Mouse (Mus musculus) T-helper 2 cell (primary cell): Measurements from ENCODE around the gene Gzmc.
"Not testable (repeated sequence)": the region's sequence is repeated elsewhere in the genome, so short reads cannot be mapped to it uniquely, and the experiment has no call there.

ENCODE experiments used
- in situ Hi-C: fragments of 300-600 bp; cut with MboI, MseI; formaldehyde crosslinking; loops from one replicate; pipeline ENCODE4 v1.15.1; 2025; ENCODE audit warnings: high pct_unique_total_duplicates

Gene Gzmc

DNA sequence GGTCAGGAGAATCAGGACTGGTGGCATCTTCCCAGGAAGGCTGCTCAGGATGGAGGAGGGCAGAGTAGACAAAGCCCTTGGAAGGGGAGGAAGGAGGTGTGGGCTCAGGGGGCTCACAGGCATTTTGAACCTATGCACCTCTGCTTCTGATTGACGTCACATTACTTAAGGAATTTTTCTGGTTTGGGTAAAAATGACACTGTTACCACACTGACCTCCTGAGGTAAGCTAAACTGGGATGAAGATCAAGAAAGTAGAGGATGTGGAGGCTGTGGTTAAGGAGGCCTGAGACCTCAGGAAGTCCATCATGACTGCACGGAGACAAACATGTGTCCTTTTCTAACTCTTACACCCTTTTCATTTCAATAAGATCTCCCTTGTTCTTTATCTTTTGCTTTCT, at the start of gene Gzmc:
TSS of gene Gzmc (minus strand) at position 101 of the 400 bp plus-strand sequence.
- in situ Hi-C loops: no loop called here

DNA sequence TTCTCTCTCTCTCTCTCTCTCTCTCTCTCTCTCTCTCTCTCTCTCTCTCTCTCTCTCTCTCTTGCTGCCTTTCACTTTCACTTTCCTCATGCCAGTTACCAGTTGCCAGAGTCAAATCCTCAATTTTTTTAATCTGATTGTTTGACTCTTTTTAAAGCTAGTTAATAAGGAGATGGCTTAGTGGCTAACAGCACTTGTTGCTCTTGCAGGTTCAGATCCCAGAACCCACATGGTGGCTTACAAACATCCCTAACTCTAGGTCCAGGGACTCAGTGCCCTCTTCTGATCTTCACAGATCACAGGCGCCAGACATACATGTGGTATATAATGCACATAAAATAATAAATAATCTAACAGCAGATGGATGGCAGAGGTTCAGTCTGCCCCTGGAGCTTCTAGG, 49.4 kb upstream of the Gzmc start:
- in situ Hi-C loops: no loop called here

DNA sequence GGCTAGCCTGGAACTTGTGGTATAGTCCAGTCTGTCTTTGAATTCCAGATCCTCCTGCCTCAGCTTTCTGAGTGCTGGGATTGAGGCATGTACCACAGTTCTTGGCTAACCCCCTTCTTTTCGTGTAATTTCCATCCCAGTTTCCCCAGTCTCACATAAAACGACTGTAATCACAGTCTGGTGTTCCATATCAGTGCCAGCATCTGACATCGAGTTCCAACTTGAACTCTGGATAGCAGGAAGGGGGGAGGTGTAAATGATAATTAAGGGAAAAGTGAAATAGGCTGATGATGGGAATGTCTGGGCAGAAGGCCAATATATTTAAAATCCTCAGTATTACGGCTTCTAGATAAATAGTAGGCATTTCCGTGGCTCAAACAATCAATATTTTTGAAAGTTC, 46.6 kb upstream of the Gzmc start:
- in situ Hi-C loops: no loop called here

DNA sequence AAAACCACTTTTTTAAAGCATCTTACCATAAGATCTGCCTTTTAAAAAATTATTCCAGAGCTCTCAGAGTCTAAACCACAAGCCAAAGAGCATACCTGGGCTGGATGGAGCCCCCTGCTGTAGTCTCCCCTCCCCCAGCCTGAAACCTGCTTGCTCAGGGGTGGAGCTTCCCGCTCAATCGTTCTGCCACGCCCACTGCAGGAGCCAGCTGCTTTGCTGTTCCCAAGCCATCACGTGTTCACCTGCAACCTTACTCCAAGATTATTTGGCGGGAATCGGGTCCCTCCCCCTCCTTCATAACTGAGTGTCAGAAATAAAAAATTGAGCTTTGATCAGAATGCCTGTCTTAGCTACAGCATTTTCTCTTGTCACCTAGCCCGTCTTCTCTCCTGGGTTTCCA, 44.2 kb upstream of the Gzmc start:
- in situ Hi-C loops: not testable (repeated sequence)

DNA sequence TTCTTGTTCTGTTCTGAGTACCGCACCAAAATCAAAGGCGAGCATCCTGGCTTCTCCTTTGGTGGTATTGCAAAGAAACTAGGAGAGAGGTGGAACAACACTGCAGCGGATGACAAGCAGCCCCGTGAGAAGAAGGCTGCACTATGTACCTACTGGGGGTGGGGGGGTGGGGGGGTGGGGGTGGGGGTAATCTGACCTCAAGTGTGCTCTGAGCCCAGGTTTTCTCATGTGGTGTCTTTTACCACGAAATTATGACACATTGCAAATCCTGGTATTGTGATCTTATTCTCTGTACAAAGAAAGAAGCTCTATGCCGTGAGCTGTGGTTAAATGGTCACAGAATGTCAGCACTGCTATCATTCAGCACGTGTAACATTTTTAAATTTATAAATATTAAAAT, 41.6 kb upstream of the Gzmc start:
- in situ Hi-C loops: not testable (repeated sequence)

DNA sequence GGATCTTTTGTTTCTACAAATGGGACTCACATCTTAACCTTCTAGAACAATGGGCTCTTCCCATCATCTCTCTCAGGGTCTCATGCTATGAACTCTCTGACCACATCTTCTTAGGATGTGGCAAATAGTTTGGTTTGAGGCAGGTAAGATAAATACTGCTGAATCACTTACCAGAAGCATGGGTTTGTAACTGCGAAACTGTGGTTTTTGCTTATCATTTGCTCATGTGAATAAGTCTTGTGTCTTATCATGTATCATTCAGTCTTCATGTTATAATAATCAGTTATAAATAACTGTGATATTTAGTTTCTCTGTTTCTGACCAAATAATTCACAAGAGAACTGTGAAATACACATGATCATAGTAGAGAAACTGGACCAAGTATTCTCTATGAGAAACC, 31.7 kb upstream of the Gzmc start:
- in situ Hi-C loops: no loop called here

DNA sequence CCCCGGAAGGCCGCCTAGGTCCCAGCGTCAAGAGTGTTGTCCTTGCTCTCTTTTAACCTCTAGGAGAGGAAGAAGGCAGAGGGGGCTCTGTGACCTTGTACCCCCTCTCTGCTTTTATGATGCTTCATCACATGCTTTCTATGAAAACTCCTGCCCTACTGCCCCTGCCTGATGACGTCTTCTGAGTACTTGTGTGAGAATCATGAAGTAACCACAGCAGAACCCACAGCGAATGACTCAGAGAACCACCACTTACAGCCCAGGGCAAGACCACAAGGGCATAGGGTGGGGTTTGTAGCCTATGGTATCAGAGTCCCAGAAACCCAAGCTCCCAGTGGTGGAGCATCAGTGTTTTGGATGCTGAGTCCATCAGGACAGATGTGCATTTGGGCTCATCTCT, 27.7 kb upstream of the Gzmc start, which contains the start of gene Gzmb:
TSS of gene Gzmb (minus strand) at position 108 of the 400 bp plus-strand sequence.
- in situ Hi-C loops: no loop called here

DNA sequence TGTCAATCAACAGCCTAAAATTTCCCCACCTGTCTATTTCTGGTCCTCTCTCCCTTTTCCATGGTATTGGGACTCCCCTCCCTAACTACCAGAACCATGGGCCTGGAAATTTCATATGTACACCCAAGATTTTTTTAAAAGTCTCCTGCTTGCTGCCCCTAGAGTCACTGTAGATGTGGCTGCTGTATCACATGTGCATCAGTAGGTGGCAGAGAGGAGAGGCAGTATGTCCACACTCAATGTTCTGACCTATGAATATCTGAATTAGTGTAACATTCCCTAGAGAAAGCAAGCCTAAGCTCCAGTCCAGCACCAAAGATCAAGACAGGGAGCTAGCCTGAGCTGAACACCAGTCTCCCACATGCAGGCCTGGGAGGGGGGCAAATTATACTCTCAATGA, 6.0 kb upstream of the Gzmc start:
- in situ Hi-C loops: no loop called here

DNA sequence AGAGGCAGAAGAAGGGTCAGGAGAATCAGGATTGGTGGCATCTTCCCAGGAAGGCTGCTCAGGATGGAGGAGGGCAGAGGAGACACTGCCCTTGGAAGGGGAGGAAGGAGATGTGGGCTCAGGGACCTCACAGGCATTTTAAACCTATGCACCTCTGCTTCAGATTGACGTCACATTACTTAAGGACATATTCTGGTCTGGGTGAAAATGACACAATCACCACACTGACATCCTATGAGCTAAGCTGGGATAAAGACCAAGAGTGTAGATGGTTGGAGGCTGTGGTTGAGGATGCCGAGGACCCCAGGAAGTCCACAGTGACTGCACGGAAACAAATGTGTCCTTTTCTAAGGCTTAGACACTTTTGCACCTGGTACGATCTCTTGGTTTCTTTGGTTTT, 23.1 kb downstream of the Gzmc start, which contains the start of gene Gzmf:
TSS of gene Gzmf (minus strand) at position 101 of the 400 bp plus-strand sequence.
- in situ Hi-C loops: no loop called here

DNA sequence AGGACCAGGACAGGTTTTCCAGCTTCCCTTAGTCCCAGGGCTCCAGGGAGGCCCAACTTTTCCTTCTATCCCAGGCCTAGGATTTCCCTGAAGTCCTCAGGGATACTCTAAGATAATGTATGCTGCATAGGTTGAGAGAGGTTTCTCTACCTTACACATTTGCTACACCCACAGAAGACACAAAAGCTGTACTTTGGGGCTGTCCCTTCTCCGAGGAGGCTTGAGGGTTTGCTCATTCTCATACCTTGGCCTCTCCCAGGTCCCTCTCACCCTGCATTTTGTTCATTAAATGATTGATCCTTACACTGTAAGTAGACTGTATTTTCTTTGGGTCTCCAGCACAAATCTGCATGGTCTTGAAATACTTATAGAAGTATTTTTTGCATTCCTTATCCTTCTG, 28.8 kb downstream of the Gzmc start:
- in situ Hi-C loops: loop anchor here (5.0 to 10.0 kb wide), 2 partner anchors 102 to 139 kb away; no protein-coding TSS in a partner anchor

DNA sequence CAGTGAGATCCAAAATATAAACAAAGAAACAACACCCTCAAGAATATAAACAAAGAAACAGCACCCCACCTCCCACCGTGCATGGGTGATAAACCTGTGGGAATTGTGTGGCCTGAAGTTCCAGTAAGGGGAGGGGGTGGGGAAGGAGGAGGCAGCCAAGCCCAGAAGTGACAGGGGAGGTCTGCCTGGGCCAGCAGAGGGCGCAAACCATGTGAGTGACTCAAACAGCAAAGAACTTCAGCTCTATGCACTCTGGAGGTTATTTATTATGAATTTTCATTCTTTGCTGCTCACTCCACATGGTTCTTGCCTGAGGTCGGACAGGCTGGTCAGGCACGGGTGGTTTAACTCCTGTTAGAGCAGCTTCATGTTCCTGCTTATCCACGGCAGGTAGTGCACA, 29.4 kb downstream of the Gzmc start:
- in situ Hi-C loops: loop anchor here (5.0 to 10.0 kb wide), 2 partner anchors 102 to 140 kb away; no protein-coding TSS in a partner anchor

DNA sequence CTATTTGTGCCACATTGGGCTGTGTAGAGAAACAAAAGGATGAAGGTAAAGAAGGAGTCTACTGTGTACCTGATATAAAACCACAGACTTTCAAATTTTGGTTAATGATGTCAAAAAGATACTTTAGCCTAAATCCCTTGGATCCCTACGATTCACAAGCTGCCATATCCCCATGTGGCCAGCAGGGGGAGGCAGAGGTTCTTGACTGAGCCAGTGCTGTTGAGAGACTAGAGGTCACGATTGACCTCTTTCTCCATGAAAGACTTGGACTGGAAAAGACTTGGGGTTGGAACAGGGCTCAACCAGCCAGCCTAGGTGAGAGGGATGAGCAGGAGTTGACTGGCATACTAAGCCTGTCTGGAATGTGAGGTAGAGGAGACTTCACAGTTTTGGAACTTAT, 30.5 kb downstream of the Gzmc start:
- in situ Hi-C loops: loop anchor here (10.0 kb wide), 1 partner anchor 141 kb away; no protein-coding TSS in a partner anchor

DNA sequence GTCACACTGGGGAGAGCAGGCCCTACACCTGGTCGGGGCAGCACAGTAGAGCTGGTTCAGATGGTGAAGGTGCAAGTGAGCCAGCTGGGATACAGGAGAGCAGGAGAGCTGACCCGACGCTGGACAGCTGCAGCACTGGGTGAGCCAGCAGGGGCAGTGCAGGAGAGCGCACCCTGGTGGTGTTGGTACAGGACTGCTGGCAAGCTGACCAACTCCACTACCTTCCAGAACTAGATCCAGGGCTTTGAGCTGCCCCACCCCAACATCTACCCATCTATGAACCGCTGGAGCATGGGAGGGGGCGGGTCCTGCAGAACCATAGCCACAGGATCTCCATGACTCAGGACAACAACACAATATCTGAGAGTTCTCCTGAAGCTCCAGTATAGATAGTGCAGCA, 47.5 kb downstream of the Gzmc start:
- in situ Hi-C loops: no loop called here

DNA sequence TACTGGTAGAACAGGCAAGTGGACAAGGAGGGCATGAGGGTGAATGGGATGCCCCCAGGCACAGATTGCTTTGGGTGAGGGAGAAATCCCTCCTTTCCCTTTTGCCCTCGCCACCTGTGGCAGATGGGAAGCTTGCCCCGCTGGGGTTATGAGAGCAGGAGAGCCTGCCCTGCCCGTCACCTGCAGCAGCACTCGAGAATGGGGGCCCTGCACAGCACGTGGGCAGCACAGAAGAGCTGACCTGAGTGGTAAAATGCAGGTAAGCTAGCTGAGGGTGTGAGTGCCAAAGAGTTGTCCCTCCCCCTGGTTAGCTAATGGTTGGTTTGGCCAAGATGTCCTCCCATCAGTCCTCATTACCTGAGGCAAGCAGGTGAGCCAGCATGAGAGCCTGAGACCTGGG, 47.9 kb downstream of the Gzmc start:
- in situ Hi-C loops: no loop called here
